Mouse (Mus musculus) T-helper 1 cell (primary cell): Measurements from ENCODE around the gene Sema3e.

Experiments used
- in situ Hi-C: fragments of 300-600 bp; cut with MboI, MseI; formaldehyde crosslinking; loops from one replicate; pipeline ENCODE4 v1.15.1; 2025; ENCODE audit warnings: high pct_unique_total_duplicates

The Sema3e gene

GRCm38 (mm10) chr5:14025205-14026124 lies at the start of gene Sema3e:
Sema3e (plus strand) TSS chr5:14025276.
- in situ Hi-C loops = no loop called here

GRCm38 (mm10) chr5:13977576-13977975 lies 47.5 kb upstream of the Sema3e start:
- in situ Hi-C loops = no loop called here

GRCm38 (mm10) chr5:13979156-13979555 lies 45.9 kb upstream of the Sema3e start:
- in situ Hi-C loops = no loop called here

- in situ Hi-C loops = no loop called here
Measured at GRCm38 (mm10) chr5:13982417-13983054, 42.5 kb upstream of the Sema3e start.

DNA sequence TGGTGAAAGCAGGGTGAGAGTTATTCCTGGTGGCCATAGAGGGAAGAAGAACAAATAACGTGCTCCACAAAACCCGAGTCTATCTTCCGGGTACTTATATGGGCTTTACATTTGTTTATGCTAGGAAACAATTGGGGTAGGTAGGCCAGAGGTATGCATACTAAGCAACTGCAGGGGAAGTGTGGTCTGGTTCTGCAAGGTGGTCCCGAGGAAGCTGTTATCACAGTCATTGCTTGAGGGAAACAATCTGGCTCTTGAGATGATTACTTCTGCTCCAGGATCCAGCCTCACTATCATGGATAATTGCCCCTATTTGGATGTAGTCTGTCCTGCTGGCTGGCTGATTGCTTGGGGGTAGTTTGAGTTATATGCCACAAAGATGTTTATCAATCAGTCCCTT lies 41.5 kb upstream of the Sema3e start:
- in situ Hi-C loops = no loop called here

DNA sequence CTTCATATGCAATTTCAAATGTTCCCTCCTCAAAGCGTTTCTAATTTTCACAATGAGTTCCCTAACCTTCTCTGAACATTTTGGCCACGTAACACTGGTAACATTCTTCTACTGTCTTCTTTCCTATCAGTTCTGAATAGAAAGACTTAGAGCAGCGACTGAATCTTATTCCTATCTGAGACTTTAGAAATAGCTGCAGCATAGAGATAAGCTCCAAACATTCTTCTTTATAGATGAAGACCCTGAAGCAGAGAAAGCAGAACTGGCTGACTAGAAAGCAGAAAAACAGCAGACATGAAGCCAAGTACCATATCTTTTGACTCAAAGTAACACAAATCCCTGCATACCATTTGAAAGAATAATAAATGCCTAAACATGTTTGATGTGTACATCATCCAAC lies 39.4 kb upstream of the Sema3e start:
- in situ Hi-C loops = no loop called here

- in situ Hi-C loops = no loop called here
Measured at GRCm38 (mm10) chr5:13987123-13987522, 38.0 kb upstream of the Sema3e start.

DNA sequence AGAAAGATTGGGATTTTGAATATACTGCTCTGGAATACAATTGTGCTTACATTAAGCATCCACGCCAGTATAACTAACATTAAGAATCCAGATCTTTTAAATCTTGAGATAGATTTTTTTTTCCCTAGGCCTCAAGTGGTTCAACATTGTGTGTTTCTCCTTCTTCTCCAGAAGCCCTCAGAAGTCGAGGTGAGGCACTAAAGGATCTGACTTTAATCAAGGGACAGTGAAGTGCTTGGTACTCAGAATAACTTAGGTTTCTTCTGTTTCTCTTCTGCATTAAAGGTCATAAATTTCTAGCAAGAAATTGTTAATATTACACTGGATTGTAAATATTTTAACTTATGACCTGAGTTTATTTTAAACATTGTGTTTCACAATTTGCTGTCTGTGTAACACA lies 37.1 kb upstream of the Sema3e start:
- in situ Hi-C loops = no loop called here

- in situ Hi-C loops = no loop called here
Measured at GRCm38 (mm10) chr5:13992734-13993396, 32.2 kb upstream of the Sema3e start.

DNA sequence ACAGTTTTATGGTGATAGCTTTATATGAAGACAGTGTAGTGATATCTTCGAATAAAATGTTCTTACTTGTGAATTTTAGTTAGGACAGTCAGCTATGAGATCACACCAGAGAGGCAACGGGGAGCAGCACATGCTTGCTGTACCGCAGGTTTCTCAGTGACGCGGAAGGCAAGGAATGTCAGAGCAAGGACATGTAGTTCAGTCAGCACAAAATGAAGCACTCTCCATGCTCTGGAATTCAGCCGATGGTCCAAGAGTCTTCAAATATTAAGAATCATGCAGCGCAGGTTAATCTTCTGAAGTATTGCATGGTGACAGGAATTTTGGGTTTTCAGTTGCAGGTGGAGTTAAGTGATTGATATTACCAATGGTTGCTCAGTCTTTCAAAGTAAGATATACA lies 3.3 kb downstream of the Sema3e start:
- in situ Hi-C loops = no loop called here

- in situ Hi-C loops = no loop called here
Measured at GRCm38 (mm10) chr5:14030796-14031195, 5.7 kb downstream of the Sema3e start.

GRCm38 (mm10) chr5:14032056-14032455 lies 7.0 kb downstream of the Sema3e start:
- in situ Hi-C loops = no loop called here

DNA sequence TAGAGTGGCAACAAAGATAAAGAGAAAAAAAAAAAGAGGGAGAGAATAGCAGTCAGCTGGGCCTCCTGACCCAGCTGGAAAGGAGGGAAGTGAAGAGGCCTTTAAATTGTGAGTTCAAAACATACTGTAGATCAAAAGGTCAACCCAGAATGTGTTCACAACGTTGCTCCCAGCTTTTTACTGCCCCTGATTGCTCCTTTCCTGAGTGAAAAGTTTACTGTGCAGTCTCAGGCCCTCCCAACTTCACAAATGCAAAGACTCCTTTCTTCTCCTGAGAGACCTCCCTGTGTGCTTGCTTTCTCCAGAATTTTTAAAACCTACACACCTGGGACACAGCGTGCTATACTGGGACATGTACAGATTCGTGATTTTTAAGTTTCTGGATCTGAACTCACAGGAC lies 8.2 kb downstream of the Sema3e start:
- in situ Hi-C loops = no loop called here

GRCm38 (mm10) chr5:14038813-14039496 lies 13.9 kb downstream of the Sema3e start:
- in situ Hi-C loops = no loop called here

GRCm38 (mm10) chr5:14040208-14040607 lies 15.1 kb downstream of the Sema3e start:
- in situ Hi-C loops = no loop called here

DNA sequence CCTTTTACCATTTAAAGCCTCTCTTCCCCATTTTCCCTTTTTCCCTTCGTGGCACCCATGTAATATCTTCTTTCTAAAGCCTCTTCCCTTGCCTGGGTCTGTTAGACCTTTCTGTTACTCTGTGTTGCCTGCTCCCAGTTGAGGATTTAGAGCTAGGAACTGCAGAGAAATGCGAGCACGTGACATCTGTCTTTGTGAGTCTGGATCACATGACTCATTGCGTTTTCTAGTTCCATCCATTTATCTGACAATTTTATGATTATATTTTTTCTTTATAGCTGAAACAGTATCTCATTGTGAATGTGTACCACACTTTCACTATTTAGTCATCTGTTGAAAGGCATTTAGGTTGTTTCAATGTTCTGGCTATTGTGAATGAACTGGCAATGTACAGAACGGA lies 18.0 kb downstream of the Sema3e start:
- in situ Hi-C loops = no loop called here

GRCm38 (mm10) chr5:14043983-14044382 lies 18.9 kb downstream of the Sema3e start:
- in situ Hi-C loops = no loop called here

- in situ Hi-C loops = no loop called here
Measured at GRCm38 (mm10) chr5:14048660-14049059, 23.6 kb downstream of the Sema3e start.

DNA sequence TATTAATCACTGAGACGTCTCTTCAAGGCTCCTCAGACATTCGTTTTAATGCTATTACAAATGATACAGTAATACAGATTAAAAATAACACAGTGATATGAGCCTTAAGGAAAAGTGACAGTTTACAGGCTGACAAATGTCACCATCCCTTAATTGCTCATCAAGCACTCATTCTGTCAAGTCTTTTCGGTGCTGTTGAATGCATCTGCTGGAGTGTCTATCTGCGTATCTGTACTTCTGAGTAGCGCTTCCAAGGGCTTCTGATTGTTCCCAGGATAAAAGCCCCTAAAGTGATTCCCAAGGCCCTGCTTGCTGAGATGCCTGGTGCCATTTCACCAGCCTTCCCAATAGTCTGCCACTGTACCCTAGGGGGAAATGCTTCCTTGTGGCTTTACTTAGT lies 29.4 kb downstream of the Sema3e start:
- in situ Hi-C loops = no loop called here

DNA sequence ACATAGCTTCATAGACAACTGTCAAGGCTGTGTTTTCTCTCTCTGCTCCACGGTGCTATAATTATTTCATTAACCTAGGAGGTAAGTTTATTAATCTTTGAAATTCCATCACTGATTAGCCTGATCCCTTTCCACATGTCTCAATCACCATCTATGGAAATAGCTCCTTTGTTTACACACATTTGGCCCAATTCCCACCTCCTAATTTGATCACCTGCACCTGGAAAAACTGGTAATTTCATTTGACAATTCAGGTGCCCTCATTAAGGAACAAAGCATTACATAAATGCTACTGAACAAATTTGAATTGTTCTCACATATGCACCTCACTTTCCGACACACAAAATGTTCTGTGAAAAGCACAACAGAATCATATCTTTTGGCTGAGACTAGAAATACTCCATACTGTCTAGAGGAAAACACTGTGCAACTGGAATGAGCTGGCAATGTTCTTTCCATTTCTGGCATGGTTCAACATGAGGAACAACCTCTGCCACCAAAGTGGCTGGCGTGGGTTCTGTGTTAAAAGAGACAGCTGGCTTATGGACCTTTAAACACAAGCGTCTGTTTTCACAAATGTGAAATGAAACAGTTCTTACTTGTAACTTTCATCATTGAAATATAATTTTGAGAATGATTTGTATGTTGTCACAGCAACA lies 34.9 kb downstream of the Sema3e start:
- in situ Hi-C loops = no loop called here

DNA sequence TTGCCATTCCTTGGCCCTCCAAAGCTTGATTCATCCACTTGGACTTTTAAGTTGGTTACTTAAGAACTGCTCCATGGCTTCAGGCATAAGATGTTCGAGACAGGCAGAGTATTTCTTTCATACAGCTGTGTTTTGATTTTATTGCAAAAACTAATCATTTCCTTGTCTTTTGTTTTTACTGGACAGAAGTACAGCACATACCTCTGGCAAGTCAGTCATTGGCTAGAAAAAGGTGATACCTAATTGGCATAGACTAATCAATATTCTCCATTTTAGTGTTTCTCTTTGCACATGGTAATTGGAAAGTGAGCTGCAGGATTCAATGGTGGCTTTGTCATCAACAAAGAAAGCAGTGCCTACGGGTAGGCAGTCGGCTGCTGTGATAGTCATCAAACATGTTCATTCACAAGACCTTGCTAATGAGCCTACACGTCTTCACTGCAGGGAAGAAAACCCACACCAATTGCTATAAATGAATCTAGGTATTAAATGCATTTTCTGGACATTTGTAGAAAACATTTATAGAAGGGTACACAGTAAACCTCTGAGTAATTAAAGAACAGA lies 37.9 kb downstream of the Sema3e start:
- in situ Hi-C loops = no loop called here
